Mouse (Mus musculus): ENCODE data around the gene Smpdl3b. TPM values are rescaled to one million over a fixed set of nuclear protein-coding genes. Genes with fewer than 3 reads are reported as not detected.
"Not testable (repeated sequence)": the region's sequence is repeated elsewhere in the genome, so short reads cannot be mapped to it uniquely, and the experiment has no call there.

Gene Smpdl3b
- 1.0 and 1.1 TPM in 2 replicates for polyA plus RNA-seq (2015; fragmentation: Nextera tagmentation; extraction: Ambion mirVana)

DNA sequence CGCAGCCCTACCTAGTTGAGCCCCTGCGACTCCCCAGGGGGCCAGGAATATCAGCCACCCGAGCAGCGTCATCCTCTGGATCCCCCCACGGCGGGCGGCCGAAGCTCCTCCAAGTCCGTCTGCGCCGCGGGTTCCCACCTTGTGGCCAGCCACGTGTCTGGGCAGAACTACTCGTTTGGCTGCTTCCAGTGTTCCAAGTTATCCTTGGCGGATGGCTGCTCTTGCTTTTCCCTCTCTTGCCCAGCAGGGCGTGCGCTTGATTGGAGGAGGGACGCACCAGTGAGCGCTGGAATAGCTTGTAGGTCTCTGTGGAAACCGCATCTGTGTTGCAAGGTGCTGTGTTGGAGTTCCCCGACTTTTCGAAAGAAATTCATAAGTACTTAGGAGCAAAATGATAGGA, at the start of gene Smpdl3b:
Gene Smpdl3b (minus strand): TSS at position 279 of the 400 bp plus-strand sequence.
- Histone ChIP-seq H3K4me2 (peak within 1 kb of the TSS; percentile 62), H3K9ac (no peak within 1 kb of the TSS), H3K4me1 (replicated peaks) (peaks cover 15% of the 10 kb centered on the region), H3K27me3 (peaks cover 54% of the 10 kb centered on the region), H3K27ac (replicated peaks) (no peak within 1 kb of the TSS), H3K9me3 (replicated peaks) (no peaks in the 10 kb centered on the region), H3K36me3 (replicated peaks) (no peaks in the 10 kb centered on the region), H3K4me3 (replicated peaks) (peak within 1 kb of the TSS; percentile 44)
- WGBS (ENCODE audit: insufficient replicate concordance): 1% methylated on average over 22 of the region's 22 CpGs
- ATAC-seq (ENCODE audit: insufficient read depth): no peak

DNA sequence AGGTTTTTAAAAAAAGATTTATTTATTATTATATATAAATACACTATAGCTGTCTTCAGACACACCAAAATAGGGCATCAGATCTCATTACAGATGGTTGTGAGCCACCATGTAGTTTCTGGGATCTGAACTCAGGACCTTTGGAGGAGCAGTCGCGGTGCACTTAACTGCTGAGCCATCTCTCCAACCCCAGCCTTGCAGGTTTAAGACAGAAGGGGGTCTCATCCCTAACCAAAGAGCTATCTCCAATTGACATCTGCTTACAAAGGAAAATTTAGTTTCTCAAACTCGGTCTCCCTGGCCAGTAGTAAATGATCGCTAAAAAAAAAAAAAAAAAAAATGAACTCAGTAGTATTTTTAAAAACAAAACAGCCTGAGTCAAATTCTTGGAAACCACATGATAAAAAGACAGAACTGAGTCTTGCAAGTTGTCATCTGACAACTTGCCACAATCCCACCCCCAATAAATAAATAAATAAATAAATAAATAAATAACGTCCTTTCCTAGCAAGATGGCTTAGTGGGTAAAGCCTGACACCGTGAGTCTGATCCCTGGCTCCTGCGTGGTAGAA, 49.7 kb upstream of the Smpdl3b start:
- H3K4me1 ChIP-seq (replicated peaks): peaks cover 24% of the 10 kb centered on the region
- H3K4me2 ChIP-seq: no peak overlapping the region
- H3K36me3 ChIP-seq (replicated peaks): no peaks in the 10 kb centered on the region
- no peak overlapping the region for H3K9ac ChIP-seq
- 0 out of 2 replicates have a peak, but pooled peaks cover 3% of the 10 kb centered on the region for H3K9me3 ChIP-seq (replicated peaks)
- no peak for ATAC-seq (ENCODE audit: insufficient read depth)
- no peak overlapping the region for H3K27ac ChIP-seq (replicated peaks)
- no peaks in the 10 kb centered on the region for H3K27me3 ChIP-seq
- no peak overlapping the region for H3K4me3 ChIP-seq (replicated peaks)
- 64% methylated on average over 7 of the region's 7 CpGs for WGBS (ENCODE audit: insufficient replicate concordance)

DNA sequence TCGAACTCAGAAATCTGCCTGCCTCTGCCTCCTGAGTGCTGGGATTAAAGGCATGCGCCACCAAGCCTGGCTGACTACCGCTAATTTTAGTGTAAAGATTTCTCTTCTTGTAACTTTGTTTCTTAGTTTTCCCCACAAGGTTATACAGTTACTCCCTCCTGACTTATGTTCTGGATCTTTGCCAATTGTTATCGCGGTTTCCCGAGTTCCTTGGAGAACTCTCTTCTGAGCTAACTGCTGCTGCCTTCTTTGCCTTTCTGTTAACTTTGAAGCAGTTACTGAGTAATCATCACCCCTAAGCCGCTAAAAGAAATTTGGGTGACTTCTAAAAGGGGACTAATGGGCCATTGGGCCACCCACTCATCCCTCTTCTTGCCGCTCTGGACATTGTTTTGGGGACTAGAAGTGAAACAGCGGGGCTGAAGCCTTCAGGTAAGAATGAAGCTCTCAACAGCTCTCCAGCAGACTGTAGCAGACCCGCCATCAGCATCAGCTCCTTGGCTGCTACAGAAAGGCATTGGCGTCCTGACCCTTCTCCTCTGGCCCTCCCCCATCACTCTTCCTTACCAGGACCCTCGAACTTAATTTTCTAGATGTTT, 48.6 kb upstream of the Smpdl3b start:
- Histone ChIP-seq H3K27me3 (no peaks in the 10 kb centered on the region), H3K9ac (no peak overlapping the region), H3K36me3 (replicated peaks) (no peaks in the 10 kb centered on the region), H3K4me2 (no peak overlapping the region), H3K4me1 (replicated peaks) (peaks cover 33% of the 10 kb centered on the region), H3K4me3 (replicated peaks) (no peak overlapping the region), H3K9me3 (replicated peaks) (0 out of 2 replicates have a peak, but pooled peaks cover 2% of the 10 kb centered on the region), H3K27ac (replicated peaks) (0 out of 2 replicates have a peak overlapping the region, but pooled peaks have one; percentile 9)
- no peak for ATAC-seq (ENCODE audit: insufficient read depth)
- WGBS (ENCODE audit: insufficient replicate concordance): 74% methylated on average over 12 of the region's 12 CpGs

DNA sequence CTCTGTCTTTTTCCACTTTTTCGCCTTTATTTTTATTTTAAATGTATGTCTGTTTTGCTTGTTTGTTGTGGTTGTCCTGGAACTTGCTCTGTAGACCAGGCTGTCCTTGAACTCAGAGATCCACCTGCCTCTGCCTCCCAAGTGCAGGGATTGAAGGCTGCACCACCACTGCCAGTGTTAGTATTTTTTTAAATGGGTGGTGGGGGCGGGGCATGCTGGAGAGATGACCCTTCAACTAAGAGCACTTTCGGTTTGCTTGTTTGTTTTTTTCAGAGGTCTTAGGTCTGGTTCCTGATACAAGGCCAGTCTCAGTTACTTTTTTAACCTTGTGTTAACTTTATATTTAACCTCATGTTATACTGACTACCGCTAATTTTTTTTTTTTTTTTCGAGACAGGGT, 48.1 kb upstream of the Smpdl3b start:
- H3K27ac ChIP-seq (replicated peaks): 0 out of 2 replicates have a peak overlapping the region, but pooled peaks have one; percentile 64
- no peak for ATAC-seq (ENCODE audit: insufficient read depth)

DNA sequence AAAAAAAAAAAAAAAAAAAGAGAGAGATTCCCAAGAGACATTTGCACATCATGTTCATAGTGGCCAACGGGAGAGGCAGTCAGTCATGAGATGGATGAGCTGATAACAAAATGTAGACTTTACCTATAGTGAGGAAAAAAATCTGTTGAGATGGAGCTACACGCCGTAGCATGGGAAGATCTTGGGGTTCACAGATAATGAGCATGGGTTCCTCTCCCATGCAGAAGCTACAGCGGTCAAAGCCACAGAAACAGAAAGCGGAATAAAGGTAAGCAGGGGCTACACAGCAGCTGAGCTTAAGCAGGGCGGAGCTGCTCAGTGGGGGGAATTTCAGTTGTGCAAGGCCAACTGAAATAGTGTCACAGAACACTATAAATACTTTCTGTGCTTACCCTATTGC, 47.3 kb upstream of the Smpdl3b start:
- Histone ChIP-seq H3K27ac (replicated peaks) (0 out of 2 replicates have a peak overlapping the region, but pooled peaks have one; percentile 16), H3K4me1 (replicated peaks) (peaks cover 33% of the 10 kb centered on the region), H3K4me3 (replicated peaks) (no peak overlapping the region), H3K4me2 (no peak overlapping the region), H3K27me3 (no peaks in the 10 kb centered on the region), H3K9ac (no peak overlapping the region), H3K36me3 (replicated peaks) (no peaks in the 10 kb centered on the region), H3K9me3 (replicated peaks) (no peaks in the 10 kb centered on the region)
- ATAC-seq (ENCODE audit: insufficient read depth): no peak
- WGBS (ENCODE audit: insufficient replicate concordance): 36% methylated on average over 6 of the region's 6 CpGs

More for the DNA sequence above, 48.1 kb upstream of the Smpdl3b start:
- Histone ChIP-seq H3K27me3 (no peaks in the 10 kb centered on the region), H3K4me2 (no peak overlapping the region), H3K9ac (no peak overlapping the region), H3K4me3 (replicated peaks) (no peak overlapping the region), H3K36me3 (replicated peaks) (no peaks in the 10 kb centered on the region), H3K4me1 (replicated peaks) (peaks cover 34% of the 10 kb centered on the region), H3K9me3 (replicated peaks) (no peaks in the 10 kb centered on the region)
- WGBS (ENCODE audit: insufficient replicate concordance): 67% methylated on average over 5 of the region's 5 CpGs

DNA sequence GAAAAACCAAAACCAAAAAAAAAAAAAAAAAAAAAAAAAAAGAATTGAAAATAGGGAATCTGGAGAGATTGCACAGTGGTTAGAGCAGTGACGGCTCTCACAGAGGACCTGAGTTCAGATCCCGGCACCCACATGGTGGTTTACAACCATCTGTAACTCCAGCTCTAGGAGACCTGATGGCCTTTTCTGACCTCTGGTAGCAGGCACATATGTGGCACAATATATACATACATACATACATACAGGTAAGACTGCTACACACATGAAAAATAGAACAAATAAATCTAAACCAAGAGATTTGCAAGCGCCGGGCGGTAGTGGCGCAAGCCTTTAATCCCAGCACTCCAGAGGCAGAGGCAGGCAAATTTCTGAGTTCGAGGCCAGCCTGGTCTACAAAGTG, 46.8 kb upstream of the Smpdl3b start:
- H3K4me3 ChIP-seq (replicated peaks): no peak overlapping the region
- peaks cover 31% of the 10 kb centered on the region for H3K4me1 ChIP-seq (replicated peaks)
- no peaks in the 10 kb centered on the region for H3K36me3 ChIP-seq (replicated peaks)
- 83% methylated on average over 7 of the region's 7 CpGs for WGBS (ENCODE audit: insufficient replicate concordance)
- H3K9ac ChIP-seq: no peak overlapping the region
- ATAC-seq (ENCODE audit: insufficient read depth): no peak
- no peaks in the 10 kb centered on the region for H3K9me3 ChIP-seq (replicated peaks)
- H3K4me2 ChIP-seq: no peak overlapping the region
- no peaks in the 10 kb centered on the region for H3K27me3 ChIP-seq
- H3K27ac ChIP-seq (replicated peaks): no peak overlapping the region

DNA sequence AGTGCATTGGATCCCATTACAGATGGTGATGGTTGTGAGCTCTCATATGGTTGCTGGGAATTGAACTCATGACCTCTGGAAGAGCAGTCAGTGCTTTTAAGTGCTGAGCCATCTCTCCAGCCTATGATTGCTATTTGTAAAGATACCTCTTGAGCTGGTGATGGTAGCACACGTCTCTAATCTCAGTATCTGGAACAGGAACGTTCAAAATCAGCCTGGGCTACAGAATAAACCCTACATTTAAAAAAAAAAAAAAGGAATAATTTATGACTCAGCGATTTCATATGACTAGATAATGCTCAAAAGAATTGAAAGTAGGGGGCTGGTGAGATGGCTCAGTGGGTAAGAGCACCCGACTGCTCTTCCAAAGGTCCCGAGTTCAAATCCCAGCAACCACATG, 46.2 kb upstream of the Smpdl3b start:
- H3K9ac ChIP-seq: no peak overlapping the region
- WGBS (ENCODE audit: insufficient replicate concordance): 58% methylated on average over 5 of the region's 5 CpGs
- no peak for ATAC-seq (ENCODE audit: insufficient read depth)

DNA sequence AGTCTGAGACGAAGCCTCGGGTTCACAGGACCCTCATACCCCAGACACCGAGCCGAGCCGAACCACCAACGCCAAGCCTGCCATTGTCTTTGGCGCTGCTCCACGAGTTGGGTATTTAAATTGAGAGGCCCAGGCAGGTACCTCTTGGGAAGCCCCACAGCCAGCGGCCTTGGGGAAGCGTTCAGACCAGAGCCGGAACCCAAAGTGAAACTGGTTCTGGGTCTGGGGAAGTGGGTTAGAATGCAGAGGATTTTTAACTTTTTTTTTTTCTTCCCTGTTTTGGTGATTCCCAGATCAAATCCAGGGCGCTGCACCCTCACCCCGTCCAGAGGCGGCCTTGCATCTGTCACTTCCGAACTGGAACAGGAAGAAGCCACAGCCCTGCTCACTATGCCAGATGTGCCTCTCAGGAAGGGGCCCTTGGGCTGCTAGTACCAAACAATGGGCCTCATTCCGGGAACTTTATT, 45.2 kb upstream of the Smpdl3b start:
- WGBS (ENCODE audit: insufficient replicate concordance): 18% methylated on average over 16 of the region's 16 CpGs
- Histone ChIP-seq H3K4me3 (replicated peaks) (peak overlapping the region; percentile 25), H3K4me2 (peak overlapping the region; percentile 71), H3K4me1 (replicated peaks) (peaks cover 27% of the 10 kb centered on the region), H3K27me3 (no peaks in the 10 kb centered on the region), H3K9ac (peak overlapping the region; percentile 34; the same call in 1 of the 2 replicates), H3K27ac (replicated peaks) (peak overlapping the region; percentile 69), H3K9me3 (replicated peaks) (no peaks in the 10 kb centered on the region), H3K36me3 (replicated peaks) (no peaks in the 10 kb centered on the region)
- ATAC-seq (ENCODE audit: insufficient read depth): peak; percentile 18; the same call in 1 of the 2 replicates

More for the DNA sequence above, 46.2 kb upstream of the Smpdl3b start:
- no peak overlapping the region for H3K4me3 ChIP-seq (replicated peaks)
- no peaks in the 10 kb centered on the region for H3K27me3 ChIP-seq
- H3K9me3 ChIP-seq (replicated peaks): no peaks in the 10 kb centered on the region
- H3K4me2 ChIP-seq: no peak overlapping the region
- H3K27ac ChIP-seq (replicated peaks): no peak overlapping the region
- H3K36me3 ChIP-seq (replicated peaks): no peaks in the 10 kb centered on the region
- H3K4me1 ChIP-seq (replicated peaks): peaks cover 26% of the 10 kb centered on the region

DNA sequence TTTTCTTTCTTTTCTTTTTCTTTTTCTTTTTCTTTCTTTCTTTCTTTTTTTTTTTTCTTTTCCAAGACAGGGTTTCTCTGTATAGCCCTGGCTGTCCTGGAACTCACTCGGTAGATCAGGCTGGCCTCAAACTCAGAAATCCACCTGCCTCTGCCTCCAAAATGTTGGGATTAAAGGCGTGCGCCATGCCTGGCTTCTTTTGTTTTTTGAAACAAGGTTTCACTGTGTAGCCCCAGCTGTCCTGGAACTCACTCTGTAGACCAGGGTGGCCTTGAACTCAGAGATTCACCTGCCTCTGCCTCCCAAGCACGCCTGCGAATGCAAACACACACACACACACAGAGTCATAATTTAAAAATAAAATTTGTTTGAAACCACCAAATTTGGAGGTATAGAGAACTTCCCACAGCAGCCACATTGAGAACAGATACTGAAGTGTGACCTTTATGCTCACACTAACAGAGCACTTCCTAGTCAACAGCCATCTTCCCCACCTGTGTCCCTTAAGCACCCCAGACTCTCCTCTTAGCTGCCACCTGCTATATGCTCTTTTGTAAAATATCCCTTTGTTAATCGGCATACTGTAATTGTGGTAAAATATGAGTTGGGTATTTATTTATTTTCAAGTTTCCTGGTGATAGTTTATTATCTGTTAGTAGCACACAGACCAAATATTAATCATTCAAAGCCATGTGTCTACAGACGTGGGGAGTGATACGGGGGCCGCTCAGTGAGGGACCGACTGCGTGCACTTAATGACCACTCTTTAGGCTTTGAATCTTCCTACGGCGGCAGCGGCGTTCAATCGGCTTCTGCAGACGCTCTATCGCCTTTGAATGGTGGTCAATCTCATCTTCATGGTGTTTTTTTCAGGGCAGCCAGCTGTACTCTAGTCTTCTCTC, 44.4 kb upstream of the Smpdl3b start:
- Histone ChIP-seq H3K4me1 (replicated peaks) (peaks cover 30% of the 10 kb centered on the region), H3K9ac (peak overlapping the region; percentile 34; the same call in 1 of the 2 replicates), H3K4me2 (peak overlapping the region; percentile 71), H3K27me3 (no peaks in the 10 kb centered on the region), H3K4me3 (replicated peaks) (peak overlapping the region; percentile 25), H3K27ac (replicated peaks) (peak overlapping the region; percentile 69), H3K9me3 (replicated peaks) (no peaks in the 10 kb centered on the region), H3K36me3 (replicated peaks) (no peaks in the 10 kb centered on the region)
- 53% methylated on average over 18 of the region's 18 CpGs for WGBS (ENCODE audit: insufficient replicate concordance)
- peak; percentile 69 for ATAC-seq (ENCODE audit: insufficient read depth)

DNA sequence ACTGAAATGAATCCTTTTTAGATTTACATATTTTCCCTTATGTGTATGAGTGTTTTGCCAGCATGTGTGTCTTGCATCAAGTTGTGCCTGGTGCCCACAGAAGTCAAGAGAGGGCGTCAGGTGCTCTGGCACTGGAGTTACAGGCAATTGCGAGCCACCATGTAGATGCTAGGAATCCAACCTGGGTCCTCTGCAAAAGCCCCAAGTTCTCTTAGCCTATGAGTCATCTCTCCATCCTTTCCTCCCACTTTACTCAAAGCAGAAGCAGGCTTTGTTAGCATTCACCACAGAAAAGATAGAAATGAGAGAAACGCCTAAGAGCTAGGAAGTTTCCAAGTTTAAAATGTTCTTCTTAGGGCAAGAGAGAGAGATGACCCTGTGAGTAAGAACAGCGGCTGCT, 42.8 kb upstream of the Smpdl3b start:
- Histone ChIP-seq H3K4me3 (replicated peaks) (no peak overlapping the region), H3K9me3 (replicated peaks) (no peaks in the 10 kb centered on the region), H3K4me2 (no peak overlapping the region), H3K27me3 (peaks cover 14% of the 10 kb centered on the region), H3K4me1 (replicated peaks) (peaks cover 42% of the 10 kb centered on the region), H3K36me3 (replicated peaks) (no peaks in the 10 kb centered on the region), H3K27ac (replicated peaks) (no peak overlapping the region), H3K9ac (no peak overlapping the region)
- WGBS (ENCODE audit: insufficient replicate concordance): 69% methylated on average over 4 of the region's 4 CpGs
- no peak for ATAC-seq (ENCODE audit: insufficient read depth)

DNA sequence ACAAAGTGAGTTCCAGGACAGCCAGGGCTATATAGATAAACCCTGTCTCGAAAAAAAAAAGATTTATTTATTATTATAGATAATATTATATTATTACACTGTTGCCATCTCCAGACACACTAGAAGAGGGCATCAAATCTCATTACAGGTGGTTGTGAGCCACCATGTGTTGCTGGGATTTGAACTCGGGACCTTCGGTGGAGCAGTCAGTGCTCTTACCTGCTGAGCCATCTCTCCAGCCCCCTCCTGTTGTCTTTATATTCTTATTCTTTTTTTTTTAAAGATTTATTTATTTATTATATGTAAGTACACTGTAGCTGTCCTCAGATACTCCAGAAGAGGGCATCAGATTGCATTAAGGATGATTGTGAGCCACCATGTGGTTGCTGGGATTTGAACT, 41.6 kb upstream of the Smpdl3b start:
- peaks cover 48% of the 10 kb centered on the region for H3K4me1 ChIP-seq (replicated peaks)
- not testable (repeated sequence) for H3K36me3 ChIP-seq (replicated peaks); ATAC-seq (ENCODE audit: insufficient read depth); H3K4me3 ChIP-seq (replicated peaks); H3K4me2 ChIP-seq; H3K27ac ChIP-seq (replicated peaks); H3K9ac ChIP-seq; H3K9me3 ChIP-seq (replicated peaks)
- peaks cover 25% of the 10 kb centered on the region for H3K27me3 ChIP-seq
- 67% methylated on average over 3 of the region's 3 CpGs for WGBS (ENCODE audit: insufficient replicate concordance)
